Mouse (Mus musculus) liver, adult 2 months (tissue): Measurements from ENCODE around the gene Alx3. TPM values are rescaled to one million over a fixed set of nuclear protein-coding genes. Genes with fewer than 3 reads are reported as not detected.

Experiments
- DNase-seq: peaks from one replicate; pipeline ENCODE4 v3.0.0-alpha.2; 2011; ENCODE audit warnings: low read depth, low spot score; ENCODE audit errors: extremely low read depth
- H3K27ac ChIP-seq: fragments of 200-500 bp; replicated peaks from 2 replicates; pipeline ENCODE4 v1.5.1; 2012; ENCODE audit warnings: low read depth, mild to moderate bottlenecking, control low read depth, inconsistent platforms, low read length; ENCODE audit not compliant: insufficient read depth
- H3K27me3 ChIP-seq: fragments of 200-500 bp; 2 replicates; pipeline ENCODE4 v1.6.1; 2012; ENCODE audit warnings: mild to moderate bottlenecking, moderate library complexity, low read length, inconsistent platforms; ENCODE audit not compliant: control insufficient read depth, insufficient read depth
- H3K36me3 ChIP-seq: fragments of 200-500 bp; 2 replicates; pipeline ENCODE4 v1.6.1; 2012; ENCODE audit warnings: low read length, inconsistent platforms; ENCODE audit not compliant: control insufficient read depth, insufficient read depth
- H3K4me1 ChIP-seq: fragments of 200-500 bp; 2 replicates; pipeline ENCODE4 v1.6.1; 2011; ENCODE audit warnings: low read length; ENCODE audit not compliant: control insufficient read depth, insufficient read depth
- H3K4me3 ChIP-seq: fragments of 200-500 bp; 2 replicates; pipeline ENCODE4 v1.5.1; 2011; ENCODE audit warnings: low read depth, mild to moderate bottlenecking, control low read depth, low read length, moderate library complexity; ENCODE audit not compliant: insufficient read depth
- H3K79me2 ChIP-seq: fragments of 200-500 bp; 2 replicates; pipeline ENCODE4 v1.6.1; 2012; ENCODE audit warnings: inconsistent platforms, mild to moderate bottlenecking, low read length, moderate library complexity; ENCODE audit not compliant: control insufficient read depth, insufficient read depth
- H3K9ac ChIP-seq: fragments of 200-500 bp; 2 replicates; pipeline ENCODE4 v1.6.1; 2012; ENCODE audit warnings: low read depth, mild to moderate bottlenecking, control low read depth, inconsistent platforms, low read length
- CTCF ChIP-seq: fragments of 200-500 bp; IDR thresholded peaks from 2 replicates; pipeline ENCODE4 v1.5.1; 2011; ENCODE audit warnings: low read depth, low read length, control low read depth
- POLR2A ChIP-seq: fragments of 200-500 bp; IDR thresholded peaks from 2 replicates; pipeline ENCODE4 v1.6.1; 2011; ENCODE audit warnings: low read length, control low read depth; ENCODE audit not compliant: insufficient read depth; ENCODE audit errors: extremely low read depth
- WGBS: fragments of 180-500 bp; shearing (Covaris S2); methylation state at CpG from one replicate; pipeline ENCODE4 v1.1.7; 2018; 5-methylcytosine and 5-hydroxymethylcytosine counted together
- polyA plus RNA-seq: library from polyadenylated mRNA; depleted of rRNA; stranded (reverse); fragments of >200 nt; gene quantifications from 2 replicates; pipeline ENCODE4 v1.2.3, GENCODE M21; 2012
- total RNA-seq: library from RNA; depleted of rRNA; stranded (reverse); fragments of >200 nt; gene quantifications from 2 replicates; pipeline ENCODE4 v1.2.3, GENCODE M21; 2014

The Alx3 gene
- total and polyA plus RNA-seq, 2 experiments, result not detected

DNA sequence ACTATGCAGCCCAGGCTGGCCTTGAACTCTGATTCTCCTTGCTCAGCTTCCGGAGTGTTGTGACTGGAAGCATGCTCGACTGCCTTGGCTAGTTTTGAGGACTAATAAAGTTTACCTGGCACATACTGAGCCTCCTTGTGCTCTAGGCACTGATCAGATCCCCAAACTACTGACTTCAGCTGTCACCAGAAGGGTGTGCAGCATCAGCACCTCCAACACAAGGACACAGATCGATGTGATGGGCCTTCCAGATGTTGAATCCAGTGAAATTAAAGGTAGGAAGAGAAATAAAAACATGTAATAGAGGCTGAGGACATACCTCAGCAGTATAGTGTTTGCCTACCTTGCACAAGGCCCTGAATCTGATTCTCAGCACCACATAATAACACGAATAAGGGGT, 34.6 kb downstream of the Alx3 start:
- Histone ChIP-seq H3K4me3 (no peak overlapping the region), H3K79me2 (no peaks in the 10 kb centered on the region; the same call in 1 of the 2 replicates), H3K27me3 (no peaks in the 10 kb centered on the region), H3K4me1 (peaks cover 4% of the 10 kb centered on the region; the same call in 1 of the 2 replicates), H3K27ac (no peak overlapping the region), H3K36me3 (peaks cover 18% of the 10 kb centered on the region; the same call in 1 of the 2 replicates), H3K9ac (no peak overlapping the region)
- TF ChIP-seq POLR2A (no peak), CTCF (no peak)
- no peak for DNase-seq
- 83% methylated on average over 4 of the region's 4 CpGs for WGBS

- H3K9ac ChIP-seq, result peak within 1 kb of the TSS; percentile 93
- peaks cover 4% of the 10 kb centered on the region; the same call in 1 of the 2 replicates for H3K4me1 ChIP-seq
- H3K27me3 ChIP-seq, result no peaks in the 10 kb centered on the region
- TF ChIP-seq CTCF (no peak), POLR2A (no peak)
- peak within 1 kb of the TSS; percentile 90 for H3K4me3 ChIP-seq
- H3K79me2 ChIP-seq, result no peaks in the 10 kb centered on the region; the same call in 1 of the 2 replicates
- WGBS, result 1% methylated on average over 48 of the region's 48 CpGs
- H3K27ac ChIP-seq, result peak within 1 kb of the TSS; percentile 43
- peaks cover 12% of the 10 kb centered on the region; the same call in 1 of the 2 replicates for H3K36me3 ChIP-seq
- DNase-seq, result peak; percentile 70
Measured at GRCm38 (mm10) chr3:107630682-107631522, 36.1 kb downstream of the Alx3 start, which contains the start of gene Gm10961. Gm10961 (plus strand) TSS chr3:107631322.

GRCm38 (mm10) chr3:107631523-107631958, 36.7 kb downstream of the Alx3 start, which contains the start of gene Strip1:
Strip1 (minus strand) TSS chr3:107631694.
- WGBS, result under 1% methylated on average over 35 of the region's 35 CpGs

DNA sequence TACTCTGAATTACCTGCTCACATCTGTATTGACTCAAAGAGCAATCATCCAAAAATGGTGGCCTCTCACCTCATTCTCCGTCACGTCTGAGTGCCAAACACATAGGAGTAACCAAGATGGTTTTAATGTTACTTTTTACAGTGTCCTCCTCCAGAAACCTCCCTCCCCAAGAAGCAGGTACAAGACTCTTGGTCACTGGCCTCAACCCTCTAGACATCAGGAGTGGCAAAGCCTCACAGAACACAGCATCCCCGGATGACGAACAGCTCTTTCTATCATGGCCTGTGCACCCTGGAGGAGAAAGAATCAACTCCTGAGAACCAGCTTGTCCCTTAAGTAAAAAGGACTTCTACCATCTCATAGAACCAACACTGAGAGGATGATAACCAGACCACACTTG, 38.0 kb downstream of the Alx3 start:
- Histone ChIP-seq H3K9ac (no peak overlapping the region), H3K4me1 (peaks cover 4% of the 10 kb centered on the region; the same call in 1 of the 2 replicates), H3K79me2 (no peaks in the 10 kb centered on the region; the same call in 1 of the 2 replicates), H3K27ac (no peak overlapping the region), H3K4me3 (no peak overlapping the region), H3K27me3 (no peaks in the 10 kb centered on the region), H3K36me3 (peaks cover 3% of the 10 kb centered on the region; the same call in 1 of the 2 replicates)
- no peak for TF ChIP-seq POLR2A
- TF ChIP-seq CTCF, result no peak
- 98% methylated on average over 4 of the region's 4 CpGs for WGBS
- DNase-seq, result no peak

More at GRCm38 (mm10) chr3:107631523-107631958, 36.7 kb downstream of the Alx3 start, which contains the start of gene Strip1:
- peaks cover 4% of the 10 kb centered on the region; the same call in 1 of the 2 replicates for H3K4me1 ChIP-seq
- H3K4me3 ChIP-seq, result peak within 1 kb of the TSS; percentile 90
- peak; percentile 88 for DNase-seq
- H3K27me3 ChIP-seq, result no peaks in the 10 kb centered on the region
- TF ChIP-seq CTCF, result no peak
- 0 out of 2 replicates have a peak, but pooled peaks have one; percentile 48 for TF ChIP-seq POLR2A
- no peaks in the 10 kb centered on the region; the same call in 1 of the 2 replicates for H3K79me2 ChIP-seq
- H3K36me3 ChIP-seq, result peaks cover 6% of the 10 kb centered on the region; the same call in 1 of the 2 replicates
- peak within 1 kb of the TSS; percentile 43 for H3K27ac ChIP-seq
- peak within 1 kb of the TSS; percentile 93 for H3K9ac ChIP-seq

DNA sequence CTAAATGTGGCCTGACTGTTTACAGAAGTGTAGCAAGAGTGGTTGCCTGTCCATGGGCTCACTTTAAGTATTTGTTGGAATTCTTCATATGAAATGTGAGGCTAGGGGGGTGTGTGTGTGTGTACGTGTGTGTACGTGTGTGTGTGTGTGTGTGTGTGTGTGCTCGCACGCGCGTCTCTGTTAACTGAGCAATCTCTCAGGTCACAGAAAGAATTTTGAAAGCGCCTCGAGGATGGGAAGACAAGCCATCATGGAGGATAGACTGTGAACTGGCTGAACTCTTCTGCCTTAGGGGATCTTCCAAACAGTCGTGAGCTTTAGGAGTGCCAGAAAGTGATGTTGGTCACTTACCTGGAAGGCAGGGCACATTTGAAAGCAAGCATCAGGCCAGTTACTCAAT, 39.1 kb downstream of the Alx3 start:
- no peak for DNase-seq
- no peak for TF ChIP-seq POLR2A
- no peak for TF ChIP-seq CTCF
- Histone ChIP-seq H3K27ac (no peak overlapping the region), H3K4me3 (no peak overlapping the region), H3K9ac (no peak overlapping the region), H3K79me2 (no peaks in the 10 kb centered on the region; the same call in 1 of the 2 replicates), H3K27me3 (no peaks in the 10 kb centered on the region), H3K36me3 (no peaks in the 10 kb centered on the region), H3K4me1 (peaks cover 4% of the 10 kb centered on the region; the same call in 1 of the 2 replicates)
- 94% methylated on average over 9 of the region's 9 CpGs for WGBS

DNA sequence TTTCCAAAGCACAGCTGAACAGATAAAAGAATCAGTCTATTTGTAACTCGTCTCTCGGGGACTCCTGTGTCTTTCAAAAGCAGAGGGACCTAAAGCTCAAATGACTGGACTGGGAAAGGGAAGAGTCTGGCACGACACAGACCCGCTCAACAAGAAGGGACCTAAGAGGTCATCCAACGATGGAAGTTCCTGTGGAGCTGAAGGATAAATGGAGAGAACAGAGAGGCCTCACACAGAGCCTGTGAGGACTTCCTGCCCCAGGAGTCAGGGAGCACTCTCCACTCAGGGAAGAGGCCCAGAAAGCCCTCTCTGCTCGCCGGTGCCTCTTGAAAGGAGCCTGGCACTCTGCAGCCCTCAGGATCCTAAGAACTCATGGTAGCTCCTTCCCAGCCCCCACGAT, 41.0 kb downstream of the Alx3 start:
- 74% methylated on average over 8 of the region's 8 CpGs for WGBS

More for the DNA sequence above, 41.0 kb downstream of the Alx3 start:
- TF ChIP-seq POLR2A (no peak), CTCF (no peak)
- no peak for DNase-seq
- Histone ChIP-seq H3K4me1 (no peaks in the 10 kb centered on the region), H3K27ac (no peak overlapping the region), H3K27me3 (no peaks in the 10 kb centered on the region), H3K79me2 (no peaks in the 10 kb centered on the region), H3K9ac (no peak overlapping the region), H3K36me3 (no peaks in the 10 kb centered on the region), H3K4me3 (no peak overlapping the region)
